Mouse (Mus musculus): ENCODE measurements around the gene Iqschfp.
A peak's percentile ranks its signal among the peaks of the same experiment; 100 is the strongest.

Iqschfp gene

DNA sequence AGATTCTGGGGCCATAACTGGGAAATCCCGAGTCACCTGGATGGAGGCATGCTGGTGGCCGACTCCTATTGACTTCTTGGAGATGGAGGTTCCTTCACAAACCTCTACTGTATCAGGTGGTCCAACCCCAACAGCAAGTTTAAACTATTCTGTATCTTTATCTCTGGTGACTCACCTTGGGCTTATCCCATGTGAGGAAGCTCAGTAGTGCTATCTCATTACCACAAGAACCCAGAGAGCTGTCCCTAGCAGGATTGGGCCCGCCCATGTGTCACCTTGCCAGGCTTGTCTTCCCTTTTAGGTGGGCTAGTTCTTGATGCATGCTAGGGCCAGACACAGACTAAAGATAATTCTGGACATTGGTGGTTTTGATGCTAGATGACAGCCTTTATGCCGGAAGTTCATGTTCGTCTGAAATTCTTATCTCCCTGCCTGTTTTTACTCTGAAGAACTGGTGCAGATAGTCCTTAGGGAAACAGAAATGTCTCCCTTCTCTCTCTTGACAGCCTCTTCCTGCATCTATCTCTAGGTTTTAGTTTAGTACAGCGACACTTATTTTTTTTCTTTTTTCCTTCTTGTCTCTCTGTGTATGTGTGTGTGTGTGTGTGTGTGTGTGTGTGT is 607.6 kb downstream of the Iqschfp start:
- DNase-seq: no peak

DNA sequence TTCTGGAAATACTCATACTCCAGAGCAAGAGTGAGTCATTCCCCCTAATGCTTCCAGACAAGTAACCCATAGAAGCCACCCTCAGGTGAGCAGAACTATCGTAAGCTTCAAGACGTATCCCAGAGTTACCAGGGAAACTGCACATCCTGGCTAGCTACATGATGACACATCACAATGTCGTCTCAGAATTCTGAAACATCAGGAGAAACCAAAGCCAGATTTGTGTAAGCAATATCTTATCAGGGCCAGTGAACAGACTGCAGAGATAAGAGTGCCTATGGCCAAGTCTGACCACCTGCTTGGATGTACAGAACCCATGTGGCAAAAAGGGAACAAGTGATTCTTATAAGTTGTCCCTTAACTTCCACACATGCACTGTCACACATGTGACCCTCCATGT is 612.8 kb downstream of the Iqschfp start:
- DNase-seq: no peak

DNA sequence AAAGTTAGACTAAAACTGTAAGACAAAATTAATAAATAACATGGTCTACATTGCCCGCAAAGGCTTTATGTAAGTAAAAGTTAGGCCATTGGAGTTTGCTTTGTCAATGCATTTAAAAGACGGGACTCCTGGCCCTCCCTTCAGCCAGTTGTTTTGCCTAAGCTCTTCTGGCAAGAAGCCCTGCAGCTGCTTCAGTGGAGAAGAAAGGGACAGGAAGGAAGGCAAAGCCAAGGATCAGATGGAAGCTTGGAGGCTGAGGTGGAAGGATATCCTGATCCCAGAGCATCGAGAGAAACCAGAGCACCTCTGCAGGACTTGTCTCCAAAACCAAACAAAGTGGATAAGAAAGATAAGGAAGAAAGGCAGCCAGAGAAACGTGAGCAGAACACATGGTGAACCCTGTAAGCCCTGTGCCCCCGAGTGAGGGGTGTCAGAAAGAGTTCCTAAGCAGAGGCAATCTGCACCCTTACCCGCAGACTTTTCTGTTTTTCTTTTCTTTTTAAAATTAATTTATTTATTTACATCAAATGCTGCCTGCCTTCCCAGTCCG is 614.8 kb downstream of the Iqschfp start:
- no peak for DNase-seq

DNA sequence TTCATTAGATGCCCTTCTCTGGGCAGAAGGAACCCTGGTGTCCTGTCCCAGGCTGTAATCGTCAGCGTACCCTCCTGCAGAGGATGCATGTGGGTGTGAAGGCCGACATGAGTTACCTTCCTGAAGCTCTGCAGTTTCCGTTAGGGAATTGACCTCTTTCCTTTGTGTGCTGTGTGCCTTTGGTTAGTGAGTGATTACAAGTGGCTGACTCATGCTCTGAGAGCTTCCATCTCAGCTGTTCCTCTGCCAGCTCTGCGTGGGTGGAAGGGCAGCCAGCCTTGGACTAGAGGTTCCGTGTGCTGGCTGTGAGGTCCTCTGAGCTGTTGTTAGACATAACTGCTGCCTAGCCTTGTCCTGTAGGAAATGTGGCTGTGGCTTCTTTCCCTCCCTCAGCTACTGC is 616.6 kb downstream of the Iqschfp start:
- DNase-seq: peak; percentile 75

DNA sequence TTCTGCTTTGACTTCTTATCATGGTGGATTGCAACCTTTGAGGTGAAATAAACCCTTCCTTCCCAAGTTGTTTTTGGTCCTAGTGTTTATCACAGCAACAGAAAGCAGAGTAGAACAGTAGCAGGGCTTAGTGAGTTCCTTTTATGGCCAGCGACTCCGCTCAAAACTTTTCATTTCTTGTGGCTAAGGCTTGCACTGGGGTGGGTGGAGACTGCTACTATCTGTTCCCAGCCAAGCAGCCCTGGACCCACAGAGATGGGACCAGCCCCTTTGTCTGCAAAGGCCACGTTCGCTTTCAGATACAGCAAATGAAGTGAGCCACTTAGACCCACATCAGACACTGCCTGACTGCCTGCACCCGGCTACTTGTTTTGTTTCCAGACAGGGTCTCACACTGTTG is 618.8 kb downstream of the Iqschfp start:
- no peak for DNase-seq

DNA sequence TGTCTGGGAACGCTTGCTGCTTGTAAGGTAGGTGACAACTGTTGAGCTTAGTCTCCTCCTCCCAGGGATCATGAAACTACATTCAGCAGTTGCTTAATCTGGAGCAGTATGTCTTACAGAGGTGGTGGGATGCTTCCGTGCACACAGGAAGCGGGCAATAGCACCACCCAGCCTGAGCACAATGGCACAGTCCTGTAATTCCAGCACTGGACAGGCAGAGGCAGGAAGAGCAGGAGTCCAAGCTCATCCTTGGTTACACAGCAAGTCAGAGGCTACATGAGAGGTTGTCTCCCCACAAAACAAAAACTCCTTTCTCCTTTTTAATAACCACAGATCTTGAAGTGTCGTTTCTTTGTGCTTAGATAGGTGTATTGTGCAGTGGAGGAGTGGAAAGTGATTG is 619.7 kb downstream of the Iqschfp start:
- DNase-seq: no peak

DNA sequence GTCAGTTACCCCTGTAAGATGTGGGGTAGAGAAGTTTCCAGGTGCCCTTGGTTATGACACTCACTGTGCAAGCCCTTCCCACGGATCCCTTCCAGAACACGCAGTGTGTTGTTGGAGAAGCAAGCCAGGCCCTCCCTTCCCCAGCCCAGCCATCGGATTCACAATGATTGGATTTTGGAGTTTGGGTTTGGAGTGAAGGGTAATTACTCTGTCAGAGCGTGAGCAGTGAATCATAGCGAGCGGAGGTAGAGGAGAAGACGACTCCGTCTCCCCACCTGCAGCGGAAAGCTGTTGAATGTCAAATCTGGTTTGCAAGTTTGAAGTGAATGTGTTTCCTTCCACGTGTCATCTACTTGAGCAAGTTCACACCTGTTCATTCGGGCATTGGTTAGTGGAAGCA is 620.3 kb downstream of the Iqschfp start:
- DNase-seq: no peak

DNA sequence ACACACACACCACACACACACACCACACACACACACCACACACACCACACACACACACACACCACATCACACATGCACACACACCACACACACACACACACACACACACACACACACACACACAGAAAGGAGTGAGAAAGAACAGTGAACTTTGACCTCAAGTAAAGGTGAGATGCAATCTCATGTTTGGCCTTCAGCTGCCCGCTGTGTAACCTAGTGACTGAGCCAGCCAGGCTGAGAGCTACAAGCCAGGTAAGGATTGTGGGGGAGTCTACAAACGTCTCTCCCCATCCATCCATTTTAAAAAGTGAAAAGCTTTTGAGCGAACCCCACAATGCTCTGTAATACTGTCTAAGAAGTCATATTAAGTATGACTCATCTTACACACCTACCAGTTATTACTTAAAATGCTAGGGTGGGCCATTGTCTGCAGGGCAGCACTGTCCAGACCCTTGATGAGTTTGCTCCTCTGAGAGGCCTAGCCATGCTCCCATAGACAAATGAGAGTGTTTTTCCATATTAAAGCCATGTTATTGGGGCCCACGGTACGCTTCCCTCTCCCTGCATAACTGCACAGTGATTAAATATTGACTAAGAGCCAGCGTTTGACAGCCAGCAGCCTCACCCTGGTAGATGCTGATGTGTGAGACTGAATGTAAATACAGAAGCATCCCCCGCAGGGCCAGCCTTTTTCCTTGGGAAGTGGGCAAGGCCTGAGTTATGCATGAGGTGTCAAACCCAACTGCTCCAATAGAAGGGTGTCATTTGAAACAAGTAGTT is 621.5 kb downstream of the Iqschfp start:
- no peak for DNase-seq

DNA sequence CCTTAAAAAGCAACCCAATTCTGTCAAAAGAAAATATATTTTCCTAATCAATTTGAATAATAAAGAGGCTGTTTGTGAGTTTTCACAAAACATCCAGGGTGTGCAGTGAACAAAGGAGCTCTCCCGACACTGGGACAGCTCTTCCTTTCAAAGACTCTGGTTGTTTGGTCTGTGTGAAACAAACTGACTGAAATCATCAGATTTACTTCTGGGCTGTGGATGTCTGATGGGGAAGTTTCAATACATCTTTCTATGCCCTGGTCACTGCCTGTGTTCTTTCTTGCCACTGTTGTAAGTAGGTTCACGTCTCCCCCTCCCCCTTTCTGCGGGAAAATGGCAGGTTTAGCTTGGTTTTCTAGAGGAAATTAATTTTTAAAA is 622.1 kb downstream of the Iqschfp start:
- DNase-seq: no peak

DNA sequence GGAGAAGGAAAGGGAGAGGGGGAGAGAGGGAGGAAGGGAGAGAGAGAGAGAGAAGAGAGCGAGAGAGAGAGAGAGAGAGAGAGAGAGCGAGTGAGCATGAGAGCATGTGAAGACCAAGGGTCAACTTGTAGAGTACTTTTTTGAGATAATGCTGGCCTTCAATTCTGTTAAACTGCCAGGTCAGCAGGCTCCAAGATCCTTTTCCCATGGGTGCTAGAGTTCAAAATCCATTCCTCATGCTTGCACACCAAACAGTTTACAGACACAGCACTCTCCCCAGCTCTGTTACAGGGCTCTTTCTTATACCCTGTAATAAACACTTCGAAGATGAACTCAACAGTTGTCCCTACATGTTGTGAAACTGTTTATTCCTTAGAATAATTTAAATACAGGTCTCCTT is 622.7 kb downstream of the Iqschfp start:
- no peak for DNase-seq

DNA sequence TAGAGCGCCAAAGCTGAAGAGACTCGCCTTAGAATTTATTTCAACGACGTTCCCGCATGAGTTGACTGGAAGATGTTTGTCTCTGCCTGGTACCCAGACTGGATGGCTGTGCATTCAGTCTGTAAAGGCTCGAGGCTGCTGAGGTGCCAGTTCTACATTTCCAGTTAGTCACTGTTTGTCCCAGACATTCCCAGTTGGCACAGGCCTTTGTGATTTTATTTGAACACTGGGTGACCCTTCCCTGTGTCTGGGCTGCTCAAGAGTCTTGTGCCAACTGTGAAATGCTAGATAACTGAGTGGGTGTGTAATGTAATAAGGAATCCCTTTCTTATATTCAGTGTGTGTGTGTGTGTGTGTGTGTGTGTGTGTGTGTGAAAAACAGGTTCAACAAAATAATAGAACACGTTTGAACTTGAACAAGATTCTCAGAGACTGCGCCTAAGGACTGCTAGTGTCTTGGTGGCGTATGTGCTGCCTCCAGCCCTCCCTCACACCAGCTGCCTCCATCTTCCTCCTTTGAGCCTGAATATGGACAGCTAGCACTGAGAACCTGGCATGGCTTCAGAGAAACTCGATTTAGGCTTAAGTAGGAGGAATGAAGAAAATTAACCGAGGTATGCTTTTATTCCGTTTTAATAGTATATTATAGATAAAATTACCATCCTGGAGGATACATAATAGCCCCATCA is 624.5 kb downstream of the Iqschfp start:
- DNase-seq: no peak

DNA sequence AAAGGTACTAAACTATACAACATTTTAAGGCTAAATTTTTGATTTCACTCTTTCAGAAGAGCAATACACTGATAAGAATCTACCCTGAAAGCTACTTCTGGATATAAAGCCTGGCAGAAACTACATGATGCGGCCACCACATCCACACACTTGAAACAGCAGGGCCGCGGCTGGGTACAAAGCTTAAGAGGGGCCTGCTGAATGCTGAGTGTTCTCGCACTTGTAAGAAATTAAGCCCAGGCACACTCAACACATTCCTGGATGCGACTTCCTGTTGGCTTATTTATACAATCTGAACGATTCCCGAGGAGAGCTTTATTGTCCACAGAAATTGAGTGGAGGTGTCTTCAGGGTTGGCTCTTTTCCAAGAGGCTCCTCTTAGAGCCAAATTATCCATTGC is 625.2 kb downstream of the Iqschfp start:
- DNase-seq: no peak

DNA sequence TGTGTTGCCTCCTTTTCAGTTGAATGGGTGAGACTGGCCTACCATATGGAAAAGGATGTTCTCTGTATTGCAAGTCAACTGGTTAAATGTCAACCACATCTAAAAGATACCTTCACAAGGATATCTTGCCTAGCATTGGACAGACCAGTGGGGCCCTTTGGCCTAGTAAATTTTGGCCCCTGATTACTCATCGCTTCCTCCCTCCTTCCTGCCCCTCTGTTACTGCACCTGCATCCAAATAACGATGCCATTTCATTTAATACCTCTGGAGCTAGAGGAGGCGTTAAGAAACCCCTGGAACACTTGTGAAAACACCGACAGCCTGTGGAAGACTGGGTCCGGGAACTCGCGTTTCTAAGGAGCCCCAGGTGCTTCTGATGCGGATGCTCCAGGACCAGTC is 626.0 kb downstream of the Iqschfp start:
- DNase-seq: no peak

DNA sequence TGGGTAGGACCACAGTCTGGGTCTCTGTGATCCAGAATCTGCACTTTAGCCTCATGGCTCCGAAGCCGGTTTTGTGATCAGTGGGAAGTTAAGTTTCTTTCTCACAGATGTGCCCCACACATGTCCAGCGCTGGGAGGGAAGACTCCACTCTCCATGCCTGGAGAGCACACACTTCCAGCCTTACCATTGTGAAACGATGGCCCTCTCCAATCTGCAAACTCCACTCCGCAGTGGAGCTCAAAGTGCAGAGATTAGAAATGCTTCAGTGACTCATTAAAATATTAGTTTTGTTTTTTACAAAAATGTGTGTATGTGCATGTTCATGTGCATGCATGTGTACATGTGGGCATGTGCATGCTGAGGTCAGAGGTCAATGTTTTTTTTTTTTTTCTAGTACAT is 626.6 kb downstream of the Iqschfp start:
- DNase-seq: no peak

DNA sequence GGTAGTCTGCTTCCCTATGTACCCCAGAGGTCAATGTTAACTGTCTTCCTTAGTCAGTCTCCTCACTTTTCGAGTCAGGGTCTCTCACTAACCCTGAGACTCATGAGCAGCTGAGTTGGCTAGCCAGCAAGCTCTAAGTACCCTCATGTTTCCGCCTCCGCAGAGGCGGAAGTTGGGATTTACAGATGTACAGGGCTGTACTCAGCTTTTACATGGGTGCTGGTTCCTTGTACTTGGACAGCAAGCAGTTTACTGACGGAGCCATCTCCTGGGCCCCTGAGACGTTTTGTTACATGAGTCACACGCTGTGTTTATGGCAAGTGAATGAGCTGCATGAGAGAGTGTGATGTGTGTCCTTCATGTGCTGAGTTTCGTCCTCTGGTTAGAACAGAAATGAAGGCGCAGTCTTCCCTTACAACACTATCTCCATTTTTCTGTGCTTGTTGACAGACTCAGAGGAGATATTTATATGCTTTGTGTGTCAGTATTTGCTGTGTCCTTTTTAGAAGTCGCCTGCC is 633.4 kb downstream of the Iqschfp start:
- DNase-seq: no peak

DNA sequence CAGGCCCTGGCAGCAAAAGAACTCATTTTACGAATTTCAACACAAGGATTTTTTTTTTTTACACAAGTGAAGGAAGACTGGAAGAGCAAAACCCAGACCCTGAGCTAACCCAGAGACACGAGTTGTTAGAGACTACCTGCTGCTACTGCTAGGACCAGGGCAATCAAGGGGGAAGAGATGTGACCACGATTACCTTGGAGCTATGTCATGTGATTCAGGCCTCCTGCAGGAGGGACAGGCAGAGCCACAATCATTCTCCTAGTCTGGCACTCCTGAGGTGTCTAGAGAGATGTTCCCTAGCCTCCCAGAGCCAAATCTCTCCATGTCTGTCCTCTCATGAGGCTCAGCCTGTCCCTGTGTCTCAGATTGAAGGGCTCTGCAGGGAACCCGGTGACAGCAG is 634.4 kb downstream of the Iqschfp start:
- DNase-seq: no peak

DNA sequence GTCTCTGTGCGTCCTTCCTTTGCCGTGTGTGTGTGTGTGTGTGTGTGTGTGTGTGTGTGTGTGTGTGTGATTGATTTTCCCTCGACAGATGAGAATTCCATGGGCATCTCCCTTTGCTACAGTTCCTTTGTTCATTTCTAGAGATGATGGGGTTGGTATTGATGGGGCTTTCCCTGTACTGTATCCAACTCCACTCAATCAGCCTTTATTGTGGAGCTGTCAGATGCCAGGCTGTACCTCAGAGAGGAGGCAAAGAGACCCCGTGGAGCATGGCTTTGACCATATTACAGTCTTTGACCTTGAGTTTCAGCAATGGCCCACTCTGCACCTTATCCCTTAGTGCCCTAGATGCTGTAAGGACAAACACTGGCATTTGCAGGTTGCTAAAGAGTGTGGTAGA is 635.1 kb downstream of the Iqschfp start:
- no peak for DNase-seq

DNA sequence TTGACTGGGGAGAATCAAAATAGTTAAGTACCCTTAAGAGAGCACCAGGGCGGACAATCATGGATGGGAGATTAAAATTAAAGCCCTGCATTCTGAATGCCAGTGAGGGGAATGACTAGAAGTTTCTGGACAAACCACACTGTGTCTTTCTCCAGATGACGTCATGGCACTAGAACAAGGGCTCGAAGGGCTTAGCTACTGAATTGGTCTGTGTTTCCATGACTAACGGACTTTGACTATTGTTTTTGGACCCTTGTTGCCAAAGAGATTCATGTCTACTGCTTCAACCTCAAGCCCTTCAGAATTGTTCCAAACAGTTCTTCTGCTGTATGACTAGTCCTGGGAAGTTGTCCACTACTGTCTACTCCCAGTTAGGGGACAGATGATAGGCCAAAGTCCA is 639.9 kb downstream of the Iqschfp start:
- DNase-seq: no peak

DNA sequence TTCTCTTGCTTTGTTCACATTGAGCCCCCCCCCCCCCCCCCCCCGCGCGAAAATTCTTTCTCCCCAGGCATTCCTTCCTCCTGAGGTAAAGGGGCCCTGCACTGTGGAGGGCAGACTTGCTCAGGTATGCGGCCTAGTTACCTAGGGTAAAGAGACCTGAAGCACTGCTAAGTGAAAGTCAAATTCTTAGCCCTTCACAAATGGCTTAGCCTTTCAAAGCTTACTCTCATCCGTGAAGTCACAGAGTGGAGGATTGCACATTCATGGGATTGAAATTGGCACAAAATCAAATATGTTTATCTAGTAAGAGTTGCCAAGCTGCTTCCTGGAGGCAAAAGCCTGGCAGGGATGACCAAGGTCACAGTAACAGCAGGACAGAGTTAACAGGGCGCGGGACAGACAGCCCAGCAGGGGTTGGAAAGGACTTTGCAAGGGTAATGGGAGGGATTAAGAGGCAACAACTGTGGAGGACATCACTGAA is 642.6 kb downstream of the Iqschfp start:
- DNase-seq: no peak

DNA sequence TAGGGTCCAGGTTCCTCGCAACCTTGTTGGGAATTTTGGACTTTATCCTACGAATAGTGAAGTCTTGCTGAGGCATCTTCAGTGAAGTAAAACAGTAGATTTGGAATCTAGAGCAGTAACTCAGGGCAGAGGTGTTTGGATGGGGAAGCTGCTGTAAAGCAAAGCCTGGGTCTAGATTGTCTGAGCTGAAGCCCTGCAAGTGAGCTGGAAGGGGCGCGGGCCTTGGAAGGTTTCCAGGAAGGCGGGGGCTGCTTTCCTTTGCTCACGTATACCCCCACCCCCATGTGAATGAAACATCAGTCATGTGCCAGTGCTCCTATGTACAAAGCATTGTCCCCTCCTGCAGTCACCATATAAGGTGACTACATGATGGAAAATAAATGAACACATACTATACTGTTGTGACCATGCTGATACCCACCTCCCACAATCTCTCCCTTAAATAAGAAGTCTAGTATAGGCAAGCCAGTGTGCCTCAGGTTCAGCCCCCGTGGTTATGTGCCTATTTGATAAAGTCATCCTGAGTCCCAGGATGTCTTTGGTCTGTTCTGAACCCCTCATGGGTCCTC is 643.2 kb downstream of the Iqschfp start:
- no peak for DNase-seq

DNA sequence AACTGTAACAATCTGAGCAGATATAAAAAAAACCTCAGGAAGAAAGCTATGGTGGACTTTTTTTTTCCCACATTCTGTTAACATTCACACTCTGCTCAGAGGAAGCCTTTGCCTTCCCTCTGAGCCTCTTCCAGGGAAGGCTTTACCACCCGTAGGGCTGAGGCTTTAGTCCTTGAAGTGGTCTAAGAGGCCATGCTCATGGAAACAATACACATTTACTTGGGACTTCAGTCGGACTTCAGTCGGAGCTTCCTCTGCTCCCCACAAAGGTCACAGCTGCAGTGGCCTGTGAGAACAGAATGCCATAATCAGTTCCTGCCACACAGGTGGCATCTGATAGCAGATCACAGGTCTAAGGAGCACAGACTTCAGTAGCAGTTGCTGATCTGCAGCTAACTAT is 644.0 kb downstream of the Iqschfp start:
- DNase-seq: no peak

DNA sequence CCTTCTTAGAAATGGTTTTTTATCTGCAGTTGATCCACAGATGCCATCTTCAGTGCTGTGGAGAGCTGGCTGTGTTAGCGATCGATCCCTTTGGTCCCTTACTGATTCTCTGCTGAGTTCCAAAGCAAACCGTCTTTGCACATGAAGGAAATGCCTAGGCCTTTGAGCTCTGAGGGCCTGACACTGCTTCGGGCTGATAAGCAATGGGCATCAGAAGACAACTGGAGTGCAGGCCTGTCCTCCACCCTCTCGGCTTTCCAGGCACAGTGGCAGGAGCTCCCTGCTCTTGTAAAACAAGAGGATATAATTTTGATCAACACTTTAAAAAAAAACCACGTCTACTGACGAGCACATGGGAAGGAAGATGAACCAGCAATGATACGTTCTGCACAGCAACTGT is 649.7 kb downstream of the Iqschfp start:
- DNase-seq: no peak

DNA sequence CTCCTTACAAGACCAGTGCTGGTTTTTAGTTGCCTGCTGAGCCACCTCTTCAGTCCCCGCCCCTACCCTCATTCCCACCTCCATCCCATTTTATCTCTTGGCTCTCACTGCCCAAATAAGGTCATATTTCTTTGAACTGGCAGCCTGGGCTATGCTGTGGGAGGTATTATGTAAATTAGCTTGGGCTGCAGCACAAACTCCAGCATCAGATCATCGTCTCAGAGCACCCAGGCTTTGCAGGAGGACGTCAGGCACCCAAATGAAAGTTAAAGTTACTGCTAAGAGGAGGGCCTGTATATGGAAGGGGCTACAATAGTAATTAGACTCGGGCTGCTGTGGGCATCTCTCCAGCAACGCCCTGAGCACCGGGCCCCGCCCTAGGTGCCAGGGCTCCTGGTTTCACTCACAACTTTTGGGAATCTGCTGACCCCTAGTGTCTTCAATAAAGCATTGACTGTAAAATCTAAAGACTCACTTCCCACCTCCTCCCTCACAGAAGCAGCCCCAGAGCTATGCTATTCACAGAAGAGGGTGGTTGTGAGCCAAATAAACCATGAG is 651.0 kb downstream of the Iqschfp start:
- DNase-seq: peak; percentile 74
